Mouse (Mus musculus): ENCODE data around the gene Dcaf12l1.
"Not testable (repeated sequence)": the region's sequence is repeated elsewhere in the genome, so short reads cannot be mapped to it uniquely, and the experiment has no call there.

The Dcaf12l1 gene

DNA sequence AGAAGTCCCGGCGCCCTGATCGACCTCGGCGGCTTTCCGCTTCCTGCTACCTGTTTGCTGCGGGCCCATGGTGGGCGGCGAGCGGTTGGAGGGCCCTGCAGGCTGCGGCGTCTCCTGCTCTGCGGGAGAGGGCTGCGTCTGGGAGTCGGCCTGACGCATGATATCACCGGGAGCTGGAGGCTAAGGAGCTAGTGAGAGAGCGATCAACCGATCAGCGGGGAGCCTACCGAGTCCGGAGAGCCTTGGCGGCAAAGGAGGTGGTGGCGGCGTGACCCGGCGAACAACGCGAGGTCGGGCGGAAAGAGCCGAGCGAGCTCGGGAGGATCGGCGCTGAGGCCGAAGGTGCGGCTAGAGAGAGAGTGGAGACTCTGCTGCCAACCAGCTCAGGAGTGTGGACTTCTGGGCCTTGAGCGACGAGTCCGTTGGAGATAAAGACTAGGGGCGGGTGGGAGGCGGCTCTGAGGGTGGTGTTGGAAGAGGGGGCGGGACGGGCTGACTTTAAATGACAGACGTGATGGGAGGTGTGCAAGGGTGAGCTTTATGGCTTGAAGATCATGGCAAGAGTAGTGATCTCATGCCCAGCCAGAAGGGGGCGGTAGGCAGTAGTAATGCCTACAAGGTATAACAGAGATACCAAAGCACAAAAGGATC, at the start of gene Dcaf12l1:
Gene Dcaf12l1, minus strand, starts transcription at position 437 of the 651 bp plus-strand sequence.
- no peak for DNase-seq (ENCODE audit: low read depth)

DNA sequence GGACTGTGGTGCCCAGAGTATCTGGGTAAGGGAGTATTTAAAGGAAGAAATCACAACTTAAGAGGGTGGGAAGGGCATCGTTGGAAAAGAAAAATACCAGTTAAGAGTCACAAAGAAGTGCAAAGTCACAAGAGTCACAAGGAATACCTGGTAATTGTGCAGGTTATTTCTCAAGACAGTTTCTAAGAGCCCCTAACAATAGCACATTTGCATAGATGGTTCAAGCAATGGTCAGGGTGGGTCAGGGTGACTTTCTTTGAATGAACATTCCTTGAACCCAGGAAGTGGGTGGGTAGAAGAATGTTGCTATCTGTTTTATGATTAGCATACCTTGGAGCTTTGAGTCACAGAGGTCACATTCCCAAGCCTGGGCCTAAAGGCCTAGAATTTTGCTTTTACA, 19.4 kb upstream of the Dcaf12l1 start:
- not testable (repeated sequence) for DNase-seq (ENCODE audit: low read depth)

DNA sequence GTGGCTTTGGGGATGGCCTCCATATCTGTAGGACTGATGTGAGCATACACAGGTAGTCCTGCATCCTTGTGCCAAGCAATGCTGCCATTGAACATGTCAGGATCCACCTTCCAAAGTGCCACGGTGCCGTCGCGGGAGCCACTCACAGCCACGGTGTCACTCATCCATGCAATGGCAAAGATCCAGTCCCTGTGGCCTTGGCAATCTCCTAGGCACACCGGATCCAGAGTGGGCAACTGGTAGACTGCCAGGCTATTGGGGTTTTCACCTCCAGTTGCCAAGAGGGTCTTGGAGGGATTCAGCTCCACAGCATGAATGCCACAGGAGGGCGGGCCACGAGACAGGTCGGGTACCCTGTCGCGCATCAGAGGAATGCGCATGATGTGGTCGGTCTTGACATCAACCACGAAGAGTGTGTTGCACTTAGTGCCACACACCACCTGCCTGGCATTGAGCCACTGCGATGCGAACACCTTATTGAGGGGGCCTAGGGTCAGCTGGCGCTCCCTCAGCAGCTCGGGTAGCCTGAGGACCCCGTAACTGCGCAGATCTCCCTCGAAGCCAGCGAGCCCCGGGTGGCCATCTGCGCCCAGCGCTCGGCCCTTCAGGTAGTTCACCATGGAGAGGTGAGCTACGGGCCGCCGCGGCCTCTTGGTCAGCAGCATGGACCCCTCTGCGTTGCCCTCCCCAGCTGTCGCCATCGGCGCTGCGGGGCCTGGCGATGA, 799 bp downstream of the Dcaf12l1 start:
- DNase-seq (ENCODE audit: low read depth) = no peak

Measured in 416B (cell line).